Mouse (Mus musculus): ENCODE measurements around the gene Heyl.

DNA sequence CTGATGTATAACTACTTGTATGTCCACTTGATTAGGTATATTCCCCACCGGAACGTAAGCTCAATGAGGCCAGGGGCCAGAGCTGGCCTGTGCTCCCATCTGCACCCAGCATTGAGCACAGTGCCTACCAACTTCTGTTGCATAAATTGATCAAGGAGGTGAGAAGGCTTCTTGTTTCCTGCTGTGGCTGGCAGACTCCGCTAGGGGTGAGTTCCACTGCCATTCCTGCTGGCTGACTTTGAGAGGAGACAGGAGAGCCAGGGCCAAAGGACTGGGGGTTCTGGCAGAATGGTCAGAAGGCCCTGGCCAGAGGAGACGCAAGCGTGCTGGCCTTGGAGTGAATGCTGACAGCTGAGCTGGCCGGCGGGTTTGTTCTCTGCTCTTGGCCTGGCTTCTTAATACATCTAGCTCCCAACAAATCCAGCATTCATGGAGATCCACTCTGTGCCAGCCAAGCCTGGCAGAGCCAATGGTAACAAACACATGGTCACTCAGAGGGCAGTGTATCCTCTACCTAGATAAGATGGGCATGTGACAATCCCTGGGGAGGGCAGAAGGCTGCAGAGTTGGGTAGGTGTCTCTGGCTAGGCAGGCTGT, 15.7 kb downstream of the Heyl start:
- no peak for TF ChIP-seq CTCF (IDR thresholded peaks at IDR 0.05; ENCODE audit: low read depth, low read length)
- no peak for TF ChIP-seq GATA1 (IDR thresholded peaks at IDR 0.05; ENCODE audit: borderline replicate concordance, low read length)
- TF ChIP-seq GATA2 (IDR thresholded peaks at IDR 0.05; ENCODE audit: borderline replicate concordance, low read depth, low read length), result no peak
- TF ChIP-seq POLR2AphosphoS5 (IDR thresholded peaks at IDR 0.05; ENCODE audit: insufficient replicate concordance, low read depth, low read length), result no peak

All from G1E (cell line).